Mouse (Mus musculus) megakaryocyte, embryonic 14.5 days (primary cell): Measurements from ENCODE around the gene Zc3h15.
"Not testable (repeated sequence)": the region's sequence is repeated elsewhere in the genome, so short reads cannot be mapped to it uniquely, and the experiment has no call there.

Experiments used
- FLI1 ChIP-seq: IDR thresholded peaks from 2 replicates; pipeline ENCODE4 v1.6.1; 2012; ENCODE audit warnings: low read length, inconsistent platforms, mixed read lengths
- GATA1 ChIP-seq: IDR thresholded peaks from 3 replicates; pipeline ENCODE4 v1.6.1; 2012; ENCODE audit warnings: mixed read lengths, low read length, inconsistent platforms, borderline replicate concordance

DNA sequence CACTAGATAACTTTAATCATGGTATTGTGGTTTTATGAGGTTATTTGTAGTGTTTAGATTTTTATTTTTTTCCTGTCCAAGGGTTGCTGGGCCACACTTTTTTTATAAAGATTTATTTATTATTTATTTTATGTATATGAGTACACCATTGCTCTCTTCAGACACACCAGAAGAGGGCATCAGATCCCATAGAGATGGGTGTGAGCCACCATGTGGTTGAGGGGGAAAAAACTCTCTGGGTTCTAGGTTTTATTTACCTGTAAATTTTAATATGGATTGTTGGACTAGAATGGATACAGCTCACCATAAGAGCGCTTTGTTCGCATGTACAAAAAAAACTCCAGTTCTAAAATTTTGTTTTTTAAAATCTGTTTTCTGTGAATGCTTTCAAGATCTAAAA lies 20.8 kb downstream of the Zc3h15 start:
- TF ChIP-seq GATA1, FLI1: not testable (repeated sequence)
